Comparison of ENCODE assay signal across 10 mouse cellular contexts in the genomic region with DNA sequence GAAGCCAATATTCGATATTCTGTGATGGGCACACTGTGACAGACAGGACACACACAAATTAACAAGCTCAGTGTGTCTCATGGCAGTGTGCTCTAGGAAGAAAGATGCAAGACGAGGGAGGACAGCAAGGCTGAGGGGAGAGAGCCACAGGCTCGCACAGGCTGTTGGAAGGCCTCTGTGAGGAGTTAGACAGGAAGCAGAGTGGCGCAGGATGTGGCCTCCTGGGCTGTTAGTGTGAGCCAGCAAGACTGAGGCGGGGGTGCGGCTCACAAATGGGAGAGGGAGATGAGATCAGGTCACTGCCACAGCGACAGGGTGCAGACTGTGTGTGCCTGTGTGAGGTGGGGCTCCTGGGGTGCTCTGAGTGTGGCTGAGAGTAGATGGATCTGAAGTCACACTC. TPM values are rescaled to one million over a fixed set of nuclear protein-coding genes. Genes with fewer than 3 reads are reported as not detected.
A peak's percentile ranks its signal among the peaks of the same experiment; 100 is the strongest.
DNase-seq lines count a peak whose midpoint lies in the region; ATAC-seq lines count a peak whose summit lies in the region.
"Had no signal": no experiment of that assay in that cellular context is flagged by ENCODE, and none has a peak within 500 bp of the region (broad histone marks: within the 10 kb centered on the region; RNA-seq: fewer than 3 reads in every experiment).

No protein-coding gene starts in this region.

- H3K4me2 ChIP-seq in heart, embryonic 11.5 days, result no peak overlapping the region
- no peak overlapping the region for H3K4me2 ChIP-seq in intestine, embryonic 15.5 days (replicated peaks)
- H3K4me2 ChIP-seq: hindbrain, embryonic 15.5 days had no signal

- ATAC-seq in heart, embryonic 11.5 days (replicated peaks; ENCODE audit: insufficient number of reproducible peaks, low FRiP score, low TSS enrichment), result no peak
- ATAC-seq in intestine, embryonic 15.5 days, result no peak

- H3K36me3 ChIP-seq in heart, embryonic 11.5 days (ENCODE audit: control insufficient read depth, insufficient read depth, low read length), result peaks cover 13% of the 10 kb centered on the region; the same call in 1 of the 2 replicates
- H3K36me3 ChIP-seq in intestine, embryonic 15.5 days, result no peaks in the 10 kb centered on the region
- H3K36me3 ChIP-seq: hindbrain, embryonic 15.5 days had no signal

- WGBS in heart, embryonic 11.5 days (ENCODE audit: insufficient replicate concordance), result 41% methylated on average over 7 of the region's 7 CpGs
- WGBS in intestine, embryonic 15.5 days, result 41% methylated on average over 7 of the region's 7 CpGs

- no peaks in the 10 kb centered on the region for H3K9me3 ChIP-seq in heart, embryonic 11.5 days (replicated peaks; ENCODE audit: control insufficient read depth, low read length)
- no peaks in the 10 kb centered on the region for H3K9me3 ChIP-seq in intestine, embryonic 15.5 days
- H3K9me3 ChIP-seq: hindbrain, embryonic 15.5 days had no signal

- intact Hi-C loops in heart, postnatal 25 days (cut with DNase I), result loop anchor here (5.0 kb wide), 1 partner anchor 62 kb away; no protein-coding TSS in a partner anchor

- H3K4me3 ChIP-seq in heart, embryonic 11.5 days (ENCODE audit: low read depth, low read length), result no peak overlapping the region
- no peak overlapping the region for H3K4me3 ChIP-seq in intestine, embryonic 15.5 days (replicated peaks)
- H3K4me3 ChIP-seq: hindbrain, embryonic 15.5 days had no signal

- H3K9ac ChIP-seq in heart, embryonic 11.5 days (ENCODE audit: low read depth, low read length), result no peak overlapping the region
- H3K9ac ChIP-seq in intestine, embryonic 15.5 days, result no peak overlapping the region
- H3K9ac ChIP-seq: hindbrain, embryonic 15.5 days had no signal

- DNase-seq in heart, postnatal 25 days (ENCODE audit: low spot score), result no peak
- peak; percentile 81 for DNase-seq in CD4-positive, CD25-positive, alpha-beta regulatory T cell, adult 2 months (ENCODE audit: low read depth, low spot score)
- DNase-seq in natural killer cell, adult 2 months (ENCODE audit: low spot score in 2 of 2), result peak; percentile 60 to 65
- no peak for DNase-seq in right cerebral cortex, adult 18-20 months
- no peak for DNase-seq in layer of hippocampus, postnatal 14 days (ENCODE audit: low spot score in 2 of 2)
- no peak for DNase-seq in ovary, adult 18-20 months (ENCODE audit: low spot score)

- peak overlapping the region; percentile 95; the same call in 1 of the 2 replicates for H3K27ac ChIP-seq in heart, embryonic 11.5 days (ENCODE audit: low read depth, low read length)
- 0 out of 2 replicates have a peak overlapping the region, but pooled peaks have one; percentile 33 for H3K27ac ChIP-seq in intestine, embryonic 15.5 days
- H3K27ac ChIP-seq: hindbrain, embryonic 15.5 days; macrophage had no signal

- no peaks in the 10 kb centered on the region for H3K27me3 ChIP-seq in heart, embryonic 11.5 days (ENCODE audit: control insufficient read depth, insufficient read depth, low read length)
- H3K27me3 ChIP-seq in intestine, embryonic 15.5 days (replicated peaks), result no peaks in the 10 kb centered on the region
- H3K27me3 ChIP-seq: hindbrain, embryonic 15.5 days had no signal

- peaks cover 62% of the 10 kb centered on the region for H3K4me1 ChIP-seq in heart, embryonic 11.5 days (ENCODE audit: control insufficient read depth, insufficient read depth, low read length)
- peaks cover 27% of the 10 kb centered on the region for H3K4me1 ChIP-seq in intestine, embryonic 15.5 days (replicated peaks)
- H3K4me1 ChIP-seq: hindbrain, embryonic 15.5 days had no signal

RNA-seq across cellular contexts. Expression of a gene that starts 17.9 kb away (rescaled TPM):
- 22.8 and 24.2 TPM in 2 replicates for polyA plus RNA-seq in heart, embryonic 11.5 days (2014; fragmentation: Nextera tagmentation; extraction: Ambion mirVana)
- 100 to 1,000 TPM; 101 to 115 TPM for total RNA-seq in heart, postnatal 25 days (2021)
- polyA plus RNA-seq in intestine, embryonic 15.5 days (2015; fragmentation: Nextera tagmentation; extraction: Ambion mirVana), result 4.0 and 5.2 TPM in 2 replicates
- 1 to 10 TPM in 1 of 2 experiments, under 1 TPM in 1; 0.86 to 1.4 TPM for total RNA-seq in layer of hippocampus, postnatal 14 days (2021)

RNA-seq across cellular contexts. Expression of a gene that starts 39.3 kb away (rescaled TPM):
- polyA plus RNA-seq in heart, embryonic 11.5 days (2014; fragmentation: Nextera tagmentation; extraction: Ambion mirVana), result 0.07 and 0.14 TPM in 2 replicates
- under 1 TPM; 0.10 to 0.11 TPM for total RNA-seq in heart, postnatal 25 days (2021)
- polyA plus RNA-seq in intestine, embryonic 15.5 days (2015; fragmentation: Nextera tagmentation; extraction: Ambion mirVana), result 5.1 and 6.9 TPM in 2 replicates
- total RNA-seq in layer of hippocampus, postnatal 14 days (2021), result not detected
- polyA plus RNA-seq: hindbrain, embryonic 15.5 days; macrophage had no signal

Comparison
In these comparisons a context has a peak if more than half of its experiments do, and no peak if none do; other contexts are left out.
1. DNase-seq: peak in CD4-positive, CD25-positive, alpha-beta regulatory T cell, adult 2 months (single experiment) and natural killer cell, adult 2 months (2 of 2); none in heart, postnatal 25 days (single experiment), right cerebral cortex, adult 18-20 months (single experiment), layer of hippocampus, postnatal 14 days (0 of 2) and ovary, adult 18-20 months (single experiment).
2. RNA of a gene that starts 17.9 kb away (total RNA-seq): 101 to 115 TPM in heart, postnatal 25 days; 0.86 to 1.4 TPM in layer of hippocampus, postnatal 14 days; every median in the first group is over 10 times any median in the second.